Mouse (Mus musculus) liver, adult 2 months (tissue): ENCODE data around the gene Mbnl1.

Source experiments
- CTCF ChIP-seq: fragments of 200-500 bp; IDR thresholded peaks from 2 replicates; pipeline ENCODE4 v1.5.1; 2011; ENCODE audit warnings: low read depth, low read length, control low read depth
- POLR2A ChIP-seq: fragments of 200-500 bp; IDR thresholded peaks from 2 replicates; pipeline ENCODE4 v1.6.1; 2011; ENCODE audit warnings: low read length, control low read depth; ENCODE audit not compliant: insufficient read depth; ENCODE audit errors: extremely low read depth

- TF ChIP-seq CTCF = no peak
- no peak for TF ChIP-seq POLR2A
Observed at GRCm38 (mm10) chr3:60550492-60550891, 77.9 kb downstream of the Mbnl1 start.
